Mouse (Mus musculus) forebrain, embryonic 11.5 days (tissue): ENCODE measurements at regions not wholly inside any gene's neighbourhood (a gene's known extent, or its start where the extent isn't known, plus 50 kb on each side); places are given as distances from the start of the nearest gene placed in this dataset.

ENCODE experiments used
- ATAC-seq: fragments of 200-750 bp; cut with Nextera tagmentation; replicated peaks from 2 replicates; pipeline ENCODE4 v1.8.0; 2017; ENCODE audit warnings: moderate TSS enrichment; ENCODE audit not compliant: low FRiP score
- DNase-seq: peaks from one replicate; pipeline ENCODE4 v3.0.0-alpha.2; 2017; ENCODE audit warnings: low spot score
- H3K27ac ChIP-seq: fragments of 300-500 bp; sonication (generic); 2 replicates; pipeline ENCODE4 v1.5.1; 2014; ENCODE audit warnings: low read depth, low read length
- H3K27me3 ChIP-seq: fragments of 300-500 bp; sonication (generic); 2 replicates; pipeline ENCODE4 v1.6.1; 2014; ENCODE audit warnings: mild to moderate bottlenecking, low read length, mixed read lengths; ENCODE audit not compliant: control insufficient read depth, insufficient read depth
- H3K36me3 ChIP-seq: fragments of 300-500 bp; sonication (generic); 2 replicates; pipeline ENCODE4 v1.6.1; 2014; ENCODE audit warnings: mild to moderate bottlenecking, low read length, moderate library complexity, mixed read lengths; ENCODE audit not compliant: control insufficient read depth, insufficient read depth
- H3K4me1 ChIP-seq: fragments of 300-500 bp; sonication (generic); replicated peaks from 2 replicates; pipeline ENCODE4 v1.6.1; 2014; ENCODE audit warnings: low read length, mixed read lengths; ENCODE audit not compliant: control insufficient read depth, insufficient read depth
- H3K4me2 ChIP-seq: fragments of 300-500 bp; sonication (generic); 2 replicates; pipeline ENCODE4 v1.6.1; 2014; ENCODE audit warnings: low read depth, mild to moderate bottlenecking, low read length, moderate library complexity, mixed read lengths; ENCODE audit not compliant: severe bottlenecking
- H3K4me3 ChIP-seq: fragments of 300-500 bp; sonication (generic); 2 replicates; pipeline ENCODE4 v1.5.1; 2014; ENCODE audit warnings: low read depth, low read length
- H3K9ac ChIP-seq: fragments of 300-500 bp; sonication (generic); 2 replicates; pipeline ENCODE4 v1.6.1; 2014; ENCODE audit warnings: low read length
- H3K9me3 ChIP-seq: fragments of 300-500 bp; sonication (generic); 2 replicates; pipeline ENCODE4 v1.6.1; 2016; ENCODE audit warnings: low read length, mixed read lengths; ENCODE audit not compliant: control insufficient read depth
- WGBS: fragments of 180-500 bp; shearing (Covaris S2); extraction: QIAGEN DNeasy Blood & Tissue Kit; methylation state at CpG from one replicate; pipeline ENCODE4 v1.1.7; 2014; 5-methylcytosine and 5-hydroxymethylcytosine counted together

- no peaks in the 10 kb centered on the region for H3K36me3 ChIP-seq
- H3K27me3 ChIP-seq, result no peaks in the 10 kb centered on the region
- DNase-seq, result no peak
- no peak for ATAC-seq
- no peaks in the 10 kb centered on the region for H3K4me1 ChIP-seq
- H3K4me3 ChIP-seq, result no peak overlapping the region
- 94% methylated on average over 4 of the region's 4 CpGs for WGBS
- H3K9me3 ChIP-seq, result no peaks in the 10 kb centered on the region
- H3K27ac ChIP-seq, result no peak overlapping the region
- no peak overlapping the region for H3K9ac ChIP-seq
- H3K4me2 ChIP-seq, result no peak overlapping the region
These were observed 196.6 kb downstream of the Mreg start for GRCm38 (mm10) chr1:72015471-72015870.

GRCm38 (mm10) chr1:72014580-72014979 is 197.5 kb downstream of the Mreg start:
- H3K27ac ChIP-seq, result no peak overlapping the region
- WGBS, result 76% methylated on average over 2 of the region's 2 CpGs
- no peak overlapping the region for H3K4me3 ChIP-seq
- H3K4me2 ChIP-seq, result no peak overlapping the region
- ATAC-seq (no peak), DNase-seq (no peak)
- H3K9me3 ChIP-seq, result no peaks in the 10 kb centered on the region
- H3K9ac ChIP-seq, result no peak overlapping the region
- H3K4me1 ChIP-seq, result no peaks in the 10 kb centered on the region
- no peaks in the 10 kb centered on the region for H3K27me3 ChIP-seq
- H3K36me3 ChIP-seq, result no peaks in the 10 kb centered on the region

GRCm38 (mm10) chr1:72013863-72014262 is 198.2 kb downstream of the Mreg start:
- no peaks in the 10 kb centered on the region for H3K27me3 ChIP-seq
- H3K27ac ChIP-seq, result no peak overlapping the region
- no peaks in the 10 kb centered on the region for H3K9me3 ChIP-seq
- no peak overlapping the region for H3K9ac ChIP-seq
- 86% methylated on average over 7 of the region's 7 CpGs for WGBS
- ATAC-seq, result no peak
- no peak overlapping the region for H3K4me3 ChIP-seq
- H3K4me1 ChIP-seq, result no peaks in the 10 kb centered on the region
- no peak overlapping the region for H3K4me2 ChIP-seq
- DNase-seq, result no peak
- no peaks in the 10 kb centered on the region for H3K36me3 ChIP-seq

- no peak for ATAC-seq
- 82% methylated on average over 7 of the region's 7 CpGs for WGBS
- Histone ChIP-seq H3K9ac (no peak overlapping the region), H3K4me3 (no peak overlapping the region), H3K27ac (no peak overlapping the region), H3K27me3 (no peaks in the 10 kb centered on the region), H3K9me3 (no peaks in the 10 kb centered on the region), H3K36me3 (no peaks in the 10 kb centered on the region), H3K4me2 (no peak overlapping the region), H3K4me1 (no peaks in the 10 kb centered on the region)
- no peak for DNase-seq
These were observed 199.4 kb downstream of the Mreg start for GRCm38 (mm10) chr1:72012710-72013109.

GRCm38 (mm10) chr1:72009270-72009928 is 202.7 kb downstream of the Mreg start:
- 47% methylated on average over 7 of the region's 7 CpGs for WGBS
- Histone ChIP-seq H3K4me2 (no peak overlapping the region), H3K36me3 (no peaks in the 10 kb centered on the region), H3K9me3 (no peaks in the 10 kb centered on the region), H3K4me3 (no peak overlapping the region), H3K9ac (no peak overlapping the region), H3K27me3 (no peaks in the 10 kb centered on the region), H3K4me1 (no peaks in the 10 kb centered on the region), H3K27ac (no peak overlapping the region)
- ATAC-seq, result no peak
- DNase-seq, result no peak

GRCm38 (mm10) chr1:72006696-72007291 is 205.3 kb downstream of the Mreg start:
- Histone ChIP-seq H3K4me1 (no peaks in the 10 kb centered on the region), H3K36me3 (no peaks in the 10 kb centered on the region), H3K27ac (no peak overlapping the region), H3K4me2 (no peak overlapping the region), H3K9ac (no peak overlapping the region), H3K4me3 (no peak overlapping the region), H3K9me3 (no peaks in the 10 kb centered on the region), H3K27me3 (no peaks in the 10 kb centered on the region)
- 74% methylated on average over 7 of the region's 7 CpGs for WGBS
- no peak for DNase-seq
- ATAC-seq, result no peak

- 49% methylated on average over 8 of the region's 8 CpGs for WGBS
- ATAC-seq, result no peak
- no peaks in the 10 kb centered on the region for H3K27me3 ChIP-seq
- H3K4me1 ChIP-seq, result no peaks in the 10 kb centered on the region
- no peak overlapping the region for H3K4me2 ChIP-seq
- H3K36me3 ChIP-seq, result no peaks in the 10 kb centered on the region
- no peak overlapping the region for H3K27ac ChIP-seq
- H3K4me3 ChIP-seq, result no peak overlapping the region
- H3K9me3 ChIP-seq, result no peaks in the 10 kb centered on the region
- no peak for DNase-seq
- no peak overlapping the region for H3K9ac ChIP-seq
These were observed 206.2 kb downstream of the Mreg start for GRCm38 (mm10) chr1:72005956-72006355.

GRCm38 (mm10) chr1:72005550-72005949 is 206.6 kb downstream of the Mreg start:
- H3K4me1 ChIP-seq, result no peaks in the 10 kb centered on the region
- no peak overlapping the region for H3K9ac ChIP-seq
- no peak overlapping the region for H3K4me2 ChIP-seq
- ATAC-seq (no peak), DNase-seq (no peak)
- no peaks in the 10 kb centered on the region for H3K36me3 ChIP-seq
- H3K27ac ChIP-seq, result no peak overlapping the region
- no peaks in the 10 kb centered on the region for H3K9me3 ChIP-seq
- no peak overlapping the region for H3K4me3 ChIP-seq
- WGBS, result 80% methylated on average over 7 of the region's 7 CpGs
- no peaks in the 10 kb centered on the region for H3K27me3 ChIP-seq
